Mouse (Mus musculus) MEL (cell line): ENCODE measurements around the gene Mei1.
A peak's percentile ranks its signal among the peaks of the same experiment; 100 is the strongest.

Source experiments
- BHLHE40 ChIP-seq: IDR thresholded peaks from 2 replicates; pipeline ENCODE4 v1.6.1; 2012; ENCODE audit warnings: low read depth, mild to moderate bottlenecking, inconsistent platforms, low read length, improper control_type of control experiment, borderline replicate concordance
- CHD2 ChIP-seq: IDR thresholded peaks from 2 replicates; pipeline ENCODE4 v1.6.1; 2011; ENCODE audit warnings: low read length, improper control_type of control experiment
- CTCF ChIP-seq, 3 experiments: IDR thresholded peaks in 2 of 3; conservative IDR thresholded peaks in 1 of 3; 2 replicates each; pipeline ENCODE4 v1.5.1; 2011 to 2012; ENCODE audit warnings: low read length in 3 of 3, low read depth in 2 of 3, mild to moderate bottlenecking in 2 of 3, improper control_type of control experiment in 1 of 3, inconsistent platforms in 1 of 3, mixed read lengths in 1 of 3, moderate library complexity in 1 of 3; ENCODE audit not compliant: control insufficient read depth in 1 of 3, insufficient read depth in 1 of 3, poor library complexity in 1 of 3, severe bottlenecking in 1 of 3
- EP300 ChIP-seq, 2 experiments: IDR thresholded peaks; 2 replicates each; pipeline ENCODE4 v1.6.1; 2011; ENCODE audit warnings: improper control_type of control experiment in 2 of 2, low read length in 2 of 2, low read depth in 1 of 2, mild to moderate bottlenecking in 1 of 2
- MAFK ChIP-seq: IDR thresholded peaks from 2 replicates; pipeline ENCODE4 v1.6.1; 2011; ENCODE audit warnings: low read depth, mild to moderate bottlenecking, low read length, improper control_type of control experiment, borderline replicate concordance
- POLR2A ChIP-seq, 2 experiments: IDR thresholded peaks; 2 replicates each; pipeline ENCODE4 v1.6.1; 2011 to 2012; ENCODE audit warnings: low read length in 2 of 2, mild to moderate bottlenecking in 2 of 2, control low read depth in 1 of 2, improper control_type of control experiment in 1 of 2, low read depth in 1 of 2, moderate library complexity in 1 of 2; ENCODE audit not compliant: control insufficient read depth in 1 of 2, insufficient read depth in 1 of 2, poor library complexity in 1 of 2
- RAD21 ChIP-seq: IDR thresholded peaks from 2 replicates; pipeline ENCODE4 v1.6.1; 2011; ENCODE audit warnings: mild to moderate bottlenecking, low read depth, low read length, improper control_type of control experiment
- SMC3 ChIP-seq: IDR thresholded peaks from 2 replicates; pipeline ENCODE4 v1.6.1; 2011; ENCODE audit warnings: low read depth, low read length, improper control_type of control experiment
- ZC3H11A ChIP-seq: IDR thresholded peaks from 2 replicates; pipeline ENCODE4 v1.6.1; 2012; ENCODE audit warnings: low read depth, mild to moderate bottlenecking, inconsistent platforms, low read length, improper control_type of control experiment
- ZNF384 ChIP-seq: IDR thresholded peaks from 2 replicates; pipeline ENCODE4 v1.6.1; 2012; ENCODE audit warnings: low read depth, mild to moderate bottlenecking, inconsistent platforms, low read length, improper control_type of control experiment

DNA sequence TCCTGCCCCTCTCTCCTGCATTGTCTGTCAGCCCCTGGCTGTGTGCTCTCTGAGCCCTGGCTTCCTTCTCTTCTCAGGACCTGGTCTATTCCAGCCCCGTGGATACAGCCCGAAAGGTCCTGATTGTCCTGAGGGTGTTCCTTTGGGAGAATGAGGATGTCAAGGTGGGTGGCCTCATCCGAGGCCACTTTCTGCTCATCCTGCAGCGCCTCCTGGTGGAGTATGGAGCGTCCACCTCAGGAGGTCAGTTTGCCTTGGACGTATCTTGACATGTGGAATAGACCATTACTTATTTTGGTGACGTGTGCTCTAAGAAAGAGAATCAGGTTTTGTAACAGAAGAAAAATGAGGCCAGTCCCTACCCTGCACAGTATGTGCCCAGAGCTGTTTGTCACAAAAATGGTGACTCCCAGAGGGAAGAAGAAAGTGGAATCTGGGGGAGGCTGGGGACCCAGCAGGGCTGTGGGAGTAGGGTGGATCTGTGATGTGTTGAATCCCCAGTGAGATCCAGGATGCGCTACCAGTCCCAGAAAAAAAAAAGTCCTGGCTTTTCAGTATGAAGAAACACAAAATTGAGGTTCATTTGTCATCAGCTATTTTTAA is 37.3 kb downstream of the Mei1 start:
- peak; percentile 66 to 74 (median 67) for TF ChIP-seq CTCF (IDR thresholded peaks at IDR 0.05 in 2 of 3, conservative IDR thresholded peaks at IDR 0.05 in 1 of 3; ENCODE audit: control insufficient read depth in 1 of 3, insufficient read depth in 1 of 3, low read depth in 2 of 3, low read length in 3 of 3, poor library complexity in 1 of 3, severe bottlenecking in 1 of 3)
- no peak for TF ChIP-seq BHLHE40
- TF ChIP-seq MAFK: no peak
- peak; percentile 70 for TF ChIP-seq SMC3
- TF ChIP-seq EP300 (IDR thresholded peaks at IDR 0.05; ENCODE audit: low read depth in 1 of 2, low read length in 2 of 2): no peak
- TF ChIP-seq POLR2A (IDR thresholded peaks at IDR 0.05; ENCODE audit: control insufficient read depth in 1 of 2, insufficient read depth in 1 of 2, low read depth in 1 of 2, low read length in 2 of 2, poor library complexity in 1 of 2): no peak
- TF ChIP-seq CHD2: no peak
- TF ChIP-seq RAD21: peak; percentile 52
- no peak for TF ChIP-seq ZNF384
- TF ChIP-seq ZC3H11A: no peak
